Mouse (Mus musculus) midbrain, embryonic 14.5 days (tissue): ENCODE measurements around the gene Gm4924. TPM values are rescaled to one million over a fixed set of nuclear protein-coding genes. Genes with fewer than 3 reads are reported as not detected.

ENCODE experiments used
- ATAC-seq: fragments of 200-750 bp; cut with Nextera tagmentation; 2 replicates; pipeline ENCODE4 v1.8.0; 2017; ENCODE audit warnings: moderate number of reproducible peaks, moderate library complexity; ENCODE audit not compliant: low FRiP score, low TSS enrichment
- DNase-seq: peaks from one replicate; pipeline ENCODE4 v3.0.0-alpha.2; 2015
- H3K27ac ChIP-seq: fragments of 300-500 bp; sonication (generic); replicated peaks from 2 replicates; pipeline ENCODE4 v1.5.1; 2014; ENCODE audit warnings: mild to moderate bottlenecking, low read depth, low read length, moderate library complexity
- H3K27me3 ChIP-seq: fragments of 300-500 bp; sonication (generic); 2 replicates; pipeline ENCODE4 v1.6.1; 2014; ENCODE audit warnings: low read length, control low read depth, mixed read lengths; ENCODE audit not compliant: control insufficient read depth, insufficient read depth
- H3K36me3 ChIP-seq: fragments of 300-500 bp; sonication (generic); 2 replicates; pipeline ENCODE4 v1.6.1; 2014; ENCODE audit warnings: low read length, control low read depth; ENCODE audit not compliant: control insufficient read depth, insufficient read depth
- H3K4me1 ChIP-seq: fragments of 300-500 bp; sonication (generic); 2 replicates; pipeline ENCODE4 v1.6.1; 2014; ENCODE audit warnings: mild to moderate bottlenecking, antibody characterized with exemption, low read length, control low read depth; ENCODE audit not compliant: control insufficient read depth, insufficient read depth
- H3K4me2 ChIP-seq: fragments of 300-500 bp; sonication (generic); 2 replicates; pipeline ENCODE4 v1.6.1; 2014; ENCODE audit warnings: mild to moderate bottlenecking, low read length, moderate library complexity
- H3K4me3 ChIP-seq: fragments of 300-500 bp; sonication (generic); replicated peaks from 2 replicates; pipeline ENCODE4 v1.5.1; 2014; ENCODE audit warnings: low read depth, low read length
- H3K9ac ChIP-seq: fragments of 300-500 bp; sonication (generic); replicated peaks from 2 replicates; pipeline ENCODE4 v1.6.1; 2014; ENCODE audit warnings: mild to moderate bottlenecking, low read length, moderate library complexity
- H3K9me3 ChIP-seq: fragments of 300-500 bp; sonication (generic); 2 replicates; pipeline ENCODE4 v1.6.1; 2016; ENCODE audit warnings: low read length, control low read depth, mixed read lengths; ENCODE audit not compliant: control insufficient read depth
- WGBS: fragments of 180-500 bp; shearing (Covaris S2); extraction: QIAGEN DNeasy Blood & Tissue Kit; methylation state at CpG from one replicate; pipeline ENCODE4 v1.1.7; 2014; 5-methylcytosine and 5-hydroxymethylcytosine counted together
- polyA plus RNA-seq: library from polyadenylated mRNA; unstranded; fragments of >200 nt; fragmentation: Nextera tagmentation; extraction: Ambion mirVana; gene quantifications from 2 replicates; pipeline ENCODE4 v1.2.1, GENCODE M21; 2014

The Gm4924 gene
- polyA plus RNA-seq: 13.7 and 14.4 TPM in 2 replicates

- Histone ChIP-seq H3K9ac (peak within 1 kb of the TSS; percentile 70), H3K27me3 (no peaks in the 10 kb centered on the region), H3K4me3 (peak within 1 kb of the TSS; percentile 56), H3K36me3 (no peaks in the 10 kb centered on the region), H3K27ac (peak within 1 kb of the TSS; percentile 98), H3K9me3 (peaks cover 40% of the 10 kb centered on the region), H3K4me2 (peak within 1 kb of the TSS; percentile 57), H3K4me1 (no peaks in the 10 kb centered on the region)
- DNase-seq (peak; percentile 95), ATAC-seq (peak; percentile 100)
- WGBS: 4% methylated on average over 34 of the region's 34 CpGs
These were observed at the start of gene Gm4924 for GRCm38 (mm10) chr10:82354083-82355010. Gm4924 (plus strand) TSS chr10:82354255.

GRCm38 (mm10) chr10:82316482-82316881 lies 37.6 kb upstream of the Gm4924 start, which contains the start of gene 4932415D10Rik:
4932415D10Rik (minus strand) TSS chr10:82316582.
- no peak within 1 kb of the TSS for H3K9ac ChIP-seq
- H3K9me3 ChIP-seq: peaks cover 5% of the 10 kb centered on the region; the same call in 1 of the 2 replicates
- ATAC-seq (no peak), DNase-seq (no peak)
- no peak within 1 kb of the TSS for H3K27ac ChIP-seq
- H3K36me3 ChIP-seq: no peaks in the 10 kb centered on the region
- 96% methylated on average over 1 of the region's 1 CpGs for WGBS
- H3K27me3 ChIP-seq: no peaks in the 10 kb centered on the region
- no peaks in the 10 kb centered on the region for H3K4me1 ChIP-seq
- H3K4me2 ChIP-seq: no peak within 1 kb of the TSS
- H3K4me3 ChIP-seq: no peak within 1 kb of the TSS

- H3K9ac ChIP-seq: no peak overlapping the region
- H3K36me3 ChIP-seq: no peaks in the 10 kb centered on the region
- H3K4me1 ChIP-seq: no peaks in the 10 kb centered on the region
- no peak for ATAC-seq
- 72% methylated on average over 3 of the region's 3 CpGs for WGBS
- H3K9me3 ChIP-seq: peaks cover 5% of the 10 kb centered on the region; the same call in 1 of the 2 replicates
- H3K4me3 ChIP-seq: no peak overlapping the region
- H3K4me2 ChIP-seq: no peak overlapping the region
- H3K27me3 ChIP-seq: no peaks in the 10 kb centered on the region
- DNase-seq: no peak
- H3K27ac ChIP-seq: no peak overlapping the region
These were observed 33.9 kb upstream of the Gm4924 start for GRCm38 (mm10) chr10:82320134-82320533.

- no peak for ATAC-seq
- H3K9me3 ChIP-seq: no peaks in the 10 kb centered on the region
- H3K27ac ChIP-seq: no peak overlapping the region
These were observed 24.2 kb upstream of the Gm4924 start for GRCm38 (mm10) chr10:82329826-82330225.

GRCm38 (mm10) chr10:82355401-82355800 lies 1.3 kb downstream of the Gm4924 start:
- DNase-seq: peak; percentile 2
- no peak for ATAC-seq
- Histone ChIP-seq H3K9me3 (peaks cover 50% of the 10 kb centered on the region), H3K4me1 (no peaks in the 10 kb centered on the region), H3K27ac (no peak overlapping the region), H3K4me3 (peak overlapping the region; percentile 56; the same call in 1 of the 2 replicates), H3K27me3 (no peaks in the 10 kb centered on the region), H3K4me2 (peak overlapping the region; percentile 57), H3K36me3 (no peaks in the 10 kb centered on the region), H3K9ac (no peak overlapping the region)
- 96% methylated on average over 4 of the region's 4 CpGs for WGBS

More at GRCm38 (mm10) chr10:82329826-82330225, 24.2 kb upstream of the Gm4924 start:
- no peak overlapping the region for H3K9ac ChIP-seq
- 82% methylated on average over 5 of the region's 5 CpGs for WGBS
- H3K27me3 ChIP-seq: no peaks in the 10 kb centered on the region
- H3K4me3 ChIP-seq: no peak overlapping the region
- H3K4me1 ChIP-seq: no peaks in the 10 kb centered on the region
- DNase-seq: no peak
- H3K4me2 ChIP-seq: no peak overlapping the region
- no peaks in the 10 kb centered on the region for H3K36me3 ChIP-seq

- H3K4me1 ChIP-seq: no peaks in the 10 kb centered on the region
- peaks cover 69% of the 10 kb centered on the region for H3K9me3 ChIP-seq
- H3K27ac ChIP-seq: no peak overlapping the region
- H3K27me3 ChIP-seq: no peaks in the 10 kb centered on the region
- peaks cover 11% of the 10 kb centered on the region for H3K36me3 ChIP-seq
- no peak for DNase-seq
- H3K4me3 ChIP-seq: no peak overlapping the region
- no peak overlapping the region for H3K4me2 ChIP-seq
- ATAC-seq: no peak
- WGBS: 92% methylated on average over 9 of the region's 9 CpGs
- H3K9ac ChIP-seq: no peak overlapping the region
These were observed 7.9 kb downstream of the Gm4924 start for GRCm38 (mm10) chr10:82361911-82362310.

GRCm38 (mm10) chr10:82382992-82383391 lies 28.9 kb downstream of the Gm4924 start:
- DNase-seq (no peak), ATAC-seq (no peak)
- Histone ChIP-seq H3K27me3 (no peaks in the 10 kb centered on the region), H3K4me1 (no peaks in the 10 kb centered on the region), H3K9me3 (peaks cover 37% of the 10 kb centered on the region), H3K27ac (no peak overlapping the region), H3K9ac (no peak overlapping the region), H3K4me2 (no peak overlapping the region), H3K36me3 (peaks cover 13% of the 10 kb centered on the region; the same call in 1 of the 2 replicates), H3K4me3 (no peak overlapping the region)
- 91% methylated on average over 1 of the region's 1 CpGs for WGBS

GRCm38 (mm10) chr10:82409511-82409910 lies 55.5 kb downstream of the Gm4924 start:
- no peaks in the 10 kb centered on the region for H3K27me3 ChIP-seq
- no peak overlapping the region for H3K4me3 ChIP-seq
- H3K9me3 ChIP-seq: peaks cover 36% of the 10 kb centered on the region
- no peak overlapping the region for H3K4me2 ChIP-seq
- no peak overlapping the region for H3K9ac ChIP-seq
- 82% methylated on average over 1 of the region's 1 CpGs for WGBS
- no peak for DNase-seq
- no peaks in the 10 kb centered on the region for H3K4me1 ChIP-seq
- no peak overlapping the region for H3K27ac ChIP-seq
- H3K36me3 ChIP-seq: peaks cover 8% of the 10 kb centered on the region
- no peak for ATAC-seq
